Mouse (Mus musculus) spleen, postnatal 36 days (tissue): ENCODE data around the gene Ldhc.
A peak's percentile ranks its signal among the peaks of the same experiment; 100 is the strongest.

ENCODE experiments used
- DNase-seq, 2 experiments: peaks; one replicate each; pipeline ENCODE4 v3.0.0; 2022; ENCODE audit warnings: low spot score in 2 of 2, mixed read lengths in 1 of 2

The Ldhc gene

DNA sequence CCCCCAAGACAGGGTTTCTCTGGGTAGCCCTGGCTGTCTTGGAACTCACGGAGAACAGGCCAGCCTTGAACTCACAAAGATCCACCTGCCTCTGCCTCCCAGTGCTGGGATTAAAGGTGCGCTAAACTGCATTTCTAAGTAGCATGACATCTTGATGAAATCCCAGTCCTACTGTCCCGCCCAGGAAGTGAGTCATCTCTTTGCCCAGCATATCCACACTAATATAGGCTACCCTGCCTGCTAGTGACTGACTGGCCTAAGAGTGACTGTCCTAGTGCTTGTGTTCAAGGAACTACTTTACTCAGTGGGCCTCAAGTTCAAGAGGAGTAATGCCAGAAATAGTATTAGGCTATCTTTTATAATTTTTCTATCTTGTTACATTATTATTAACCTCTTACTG lies 55.4 kb downstream of the Ldhc start:
- no peak for DNase-seq

DNA sequence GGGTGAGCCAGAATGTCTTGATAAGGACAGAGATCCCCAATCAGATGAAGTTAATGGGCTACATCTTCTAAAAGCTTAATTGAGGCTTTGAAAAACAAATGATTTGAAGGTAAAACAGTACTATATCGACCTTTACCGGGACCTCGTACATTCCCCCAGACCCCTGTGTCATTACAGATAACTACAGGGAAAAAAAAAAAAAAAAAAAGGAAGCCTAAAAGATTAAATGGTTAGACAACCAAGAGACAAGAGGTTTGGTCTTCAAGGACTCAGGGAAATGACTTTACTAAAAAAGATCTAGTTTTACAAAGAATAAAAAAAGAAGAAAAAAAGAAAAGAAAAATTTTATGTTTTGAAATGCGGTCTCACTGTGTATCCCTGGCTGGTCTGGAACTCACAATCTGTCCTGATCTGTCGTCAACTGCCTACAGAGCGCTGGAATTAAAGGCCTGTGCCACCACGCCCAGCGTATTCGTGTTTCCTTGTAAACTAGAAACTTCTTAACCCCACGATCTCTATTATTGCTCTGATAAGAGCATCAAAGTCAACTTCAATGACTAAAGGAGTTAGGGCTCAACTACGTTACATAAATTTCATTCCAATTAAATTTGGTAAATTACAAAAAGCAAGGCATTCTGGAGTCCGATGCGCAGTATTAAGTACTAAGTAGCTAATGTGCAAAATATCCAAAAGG lies 57.8 kb downstream of the Ldhc start:
- DNase-seq: no peak

DNA sequence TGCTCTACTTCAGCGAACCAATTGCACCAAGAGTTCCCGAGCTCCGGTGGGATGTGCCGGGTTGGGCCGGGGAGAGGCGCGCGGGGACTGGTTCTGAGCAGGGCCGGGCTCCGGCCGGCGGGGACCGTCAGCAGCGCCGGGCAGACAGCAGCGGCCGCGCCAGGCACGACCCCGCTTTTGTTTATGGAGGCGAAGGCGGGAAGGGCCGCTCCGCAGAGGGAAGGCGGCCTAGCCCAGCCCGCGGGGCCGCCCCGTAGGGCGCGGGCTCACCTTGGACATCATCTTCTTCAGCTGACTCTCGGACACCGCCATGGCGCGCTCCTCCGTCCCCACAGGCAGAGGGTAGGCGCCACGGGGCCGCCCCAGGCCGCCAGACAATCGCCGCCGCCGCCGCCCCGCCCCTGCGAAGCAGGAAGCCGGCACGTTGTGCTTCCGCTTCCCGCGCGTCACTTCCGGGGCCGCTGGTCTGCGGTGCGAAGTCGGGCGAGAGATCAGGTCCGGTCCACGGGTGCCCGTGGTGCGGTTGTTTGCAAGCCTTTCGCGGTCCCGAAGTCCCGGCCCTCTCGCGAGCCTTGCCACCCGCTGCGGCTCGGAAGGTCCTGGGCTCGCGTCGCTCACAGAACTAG lies 58.7 kb downstream of the Ldhc start, which contains the start of gene Tsg101:
Gene Tsg101, minus strand, starts transcription at position 419 of the 626 bp plus-strand sequence.
- peak; percentile 91 to 92 for DNase-seq

DNA sequence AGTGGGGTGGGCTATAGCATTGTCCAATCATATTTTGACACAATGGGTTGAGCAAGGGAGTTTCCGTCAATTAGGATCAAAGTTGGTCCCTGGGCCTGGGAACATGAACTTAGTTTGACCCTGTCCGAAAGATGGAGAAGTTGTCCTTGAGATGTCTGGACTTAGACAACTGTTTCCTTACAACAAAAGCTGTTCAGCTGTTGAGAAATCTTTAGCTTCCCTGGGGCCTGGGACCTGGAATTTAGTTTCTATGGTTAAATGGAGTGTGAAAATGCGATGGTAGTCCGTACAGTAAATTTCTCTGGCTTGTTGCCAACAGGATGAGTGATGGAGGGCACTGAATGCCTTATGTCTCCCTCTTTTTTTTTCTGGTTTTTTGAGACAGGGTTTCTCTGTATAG lies 61.1 kb downstream of the Ldhc start:
- DNase-seq: no peak
